Mouse (Mus musculus): ENCODE data around the gene Mlec.
A peak's percentile ranks its signal among the peaks of the same experiment; 100 is the strongest.
"Not testable (repeated sequence)": the region's sequence is repeated elsewhere in the genome, so short reads cannot be mapped to it uniquely, and the experiment has no call there.

Gene Mlec

DNA sequence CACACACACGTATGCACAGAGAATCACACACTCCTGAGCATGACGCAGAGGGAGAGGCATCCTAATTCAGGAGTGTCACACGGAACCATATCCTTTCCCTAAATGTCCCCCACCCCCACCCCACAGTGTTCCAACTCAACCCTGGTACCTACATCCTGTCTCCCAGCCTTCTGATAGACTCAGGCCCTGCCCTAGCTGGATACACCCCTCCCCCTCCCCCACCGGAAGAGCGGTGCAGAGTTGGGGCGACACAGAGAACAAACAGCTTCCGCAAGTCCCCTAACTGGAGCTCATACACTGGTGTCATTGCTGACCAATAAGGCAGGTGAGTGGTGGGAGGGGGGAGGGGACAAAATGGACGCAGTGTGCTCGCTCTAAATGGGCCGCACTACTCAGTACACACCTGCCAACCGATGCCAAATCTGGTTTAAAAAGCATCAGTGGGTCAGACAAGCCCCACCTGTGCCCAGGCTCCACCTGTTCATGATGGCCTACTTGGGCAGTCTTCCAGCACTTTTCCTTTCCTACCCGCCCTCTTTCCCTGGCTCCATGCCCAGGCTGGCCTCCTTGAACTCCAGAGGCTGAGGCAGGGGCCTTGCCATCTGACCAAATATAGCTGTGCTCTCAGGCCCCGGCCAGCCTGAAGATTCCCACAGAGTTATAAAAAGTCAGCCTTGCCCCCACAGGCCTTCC, 23.4 kb upstream of the Mlec start:
- no peak for DNase-seq (ENCODE audit: extremely low spot score, low spot score)

DNA sequence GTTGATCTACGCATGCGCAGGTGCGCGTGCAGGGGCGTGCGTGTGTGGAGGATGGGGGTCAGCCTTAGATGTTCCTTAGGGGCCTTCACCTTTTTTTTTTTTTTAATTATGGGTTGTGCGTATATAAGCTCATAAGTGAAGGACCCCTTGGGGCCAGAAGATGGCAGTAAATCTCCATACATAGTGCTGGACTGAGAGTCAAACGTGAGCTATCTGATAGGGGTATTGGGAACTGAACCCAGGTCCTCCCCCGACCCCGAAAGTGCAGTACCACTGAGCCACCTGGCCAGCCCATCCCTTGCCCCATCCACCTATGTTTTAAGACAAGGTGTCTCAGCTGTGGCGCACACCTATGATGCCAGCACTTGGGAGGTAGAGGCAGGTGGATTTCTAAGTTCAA, 21.6 kb upstream of the Mlec start:
- no peak for DNase-seq (ENCODE audit: extremely low spot score, low spot score)

DNA sequence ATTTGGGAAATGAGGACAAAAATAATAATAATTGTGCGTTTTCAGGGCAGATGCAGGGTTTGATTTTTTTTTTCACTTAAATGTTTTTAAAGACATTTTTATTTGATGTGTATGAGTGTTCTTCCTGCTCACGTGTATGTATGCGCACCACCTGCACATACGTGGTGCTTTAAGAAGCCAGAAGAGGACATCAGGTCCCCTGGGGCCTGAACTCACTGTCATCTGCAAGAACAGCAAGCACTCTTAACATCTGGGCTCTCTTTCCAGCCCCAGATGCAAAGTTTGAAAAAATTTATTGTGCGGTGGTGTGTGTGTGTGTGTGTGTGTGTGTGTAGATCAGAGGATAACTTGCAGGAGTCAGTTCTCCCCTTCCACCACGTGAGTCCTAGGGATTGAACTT, 19.9 kb upstream of the Mlec start:
- DNase-seq (ENCODE audit: extremely low spot score, low spot score): no peak

DNA sequence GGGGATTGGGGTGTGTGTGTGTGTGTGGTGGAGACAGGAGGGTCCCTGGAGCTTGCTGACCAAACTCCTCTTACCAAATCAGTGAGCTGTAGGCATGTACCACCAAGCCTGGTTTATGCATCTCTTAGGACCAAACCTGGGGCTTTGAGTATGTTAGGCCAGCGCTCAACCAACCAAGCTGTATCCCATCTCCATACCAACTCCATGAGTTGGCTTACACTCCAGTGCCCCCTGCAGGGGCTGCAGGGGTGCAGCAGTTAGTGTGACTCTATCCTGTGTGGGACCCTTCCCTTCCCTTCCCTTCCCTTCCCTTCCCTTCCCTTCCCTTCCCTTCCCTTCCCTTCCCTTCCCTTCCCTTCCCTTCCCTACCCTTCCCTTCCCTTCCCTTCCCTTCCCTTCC, 16.6 kb upstream of the Mlec start:
- DNase-seq (ENCODE audit: extremely low spot score, low spot score): no peak

DNA sequence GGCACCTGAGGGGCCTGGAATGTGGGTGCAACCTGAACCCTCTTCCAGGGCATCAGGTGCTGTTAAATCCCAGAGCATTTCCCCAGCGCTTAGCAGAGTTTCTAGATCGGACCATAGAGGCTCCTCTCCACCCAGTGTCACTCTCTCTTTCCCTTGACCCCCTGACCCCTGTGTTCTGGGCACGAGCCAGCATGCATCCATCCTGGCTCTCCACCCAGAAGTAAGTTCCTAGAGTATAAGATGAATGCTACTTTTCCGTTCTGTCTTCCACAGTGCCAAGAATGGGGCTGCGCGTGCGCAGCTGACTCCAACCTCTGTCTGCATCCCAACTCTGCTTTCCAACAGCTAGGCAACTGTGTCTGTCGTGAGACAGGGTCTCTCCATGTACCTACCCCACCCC, 12.2 kb upstream of the Mlec start:
- DNase-seq (ENCODE audit: extremely low spot score, low spot score): no peak

DNA sequence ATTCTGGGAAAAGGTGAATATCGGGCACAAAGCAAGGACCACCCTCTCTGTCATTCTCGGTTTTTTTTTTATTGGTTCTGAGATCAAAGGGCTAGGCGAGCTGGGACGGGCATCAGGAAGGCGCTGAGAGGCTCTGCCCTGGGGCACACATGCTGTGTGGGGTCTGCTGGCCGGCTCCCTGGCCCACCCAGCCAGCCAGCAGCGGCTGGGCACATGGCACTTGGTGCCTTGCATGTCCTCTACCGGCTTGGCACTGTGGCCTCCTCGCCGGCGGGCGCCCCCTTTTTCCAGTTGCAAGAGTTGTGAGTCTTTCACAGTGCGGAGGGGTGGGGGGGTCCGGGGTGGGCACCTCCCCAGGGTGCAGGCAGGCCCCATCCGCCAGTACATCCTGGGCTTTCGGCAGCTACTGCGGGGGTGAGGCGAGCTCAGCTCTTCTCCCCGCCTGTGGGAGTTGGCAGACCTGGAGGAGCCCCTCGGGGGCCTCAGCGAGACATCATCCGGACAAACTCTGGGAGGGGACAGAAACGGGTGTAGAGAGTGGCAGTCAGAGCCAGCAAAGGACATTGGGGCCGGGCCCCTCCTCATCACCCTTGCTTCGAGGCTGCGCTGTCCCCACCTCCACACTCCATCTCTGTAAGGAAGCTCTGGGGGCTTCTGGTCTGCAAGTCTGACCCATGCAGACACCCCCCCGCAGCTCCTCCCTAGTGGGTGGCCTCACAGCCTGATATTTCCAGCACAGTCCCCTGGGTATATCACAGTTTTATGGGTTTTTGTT, 10.8 kb upstream of the Mlec start:
- no peak for DNase-seq (ENCODE audit: extremely low spot score, low spot score)

DNA sequence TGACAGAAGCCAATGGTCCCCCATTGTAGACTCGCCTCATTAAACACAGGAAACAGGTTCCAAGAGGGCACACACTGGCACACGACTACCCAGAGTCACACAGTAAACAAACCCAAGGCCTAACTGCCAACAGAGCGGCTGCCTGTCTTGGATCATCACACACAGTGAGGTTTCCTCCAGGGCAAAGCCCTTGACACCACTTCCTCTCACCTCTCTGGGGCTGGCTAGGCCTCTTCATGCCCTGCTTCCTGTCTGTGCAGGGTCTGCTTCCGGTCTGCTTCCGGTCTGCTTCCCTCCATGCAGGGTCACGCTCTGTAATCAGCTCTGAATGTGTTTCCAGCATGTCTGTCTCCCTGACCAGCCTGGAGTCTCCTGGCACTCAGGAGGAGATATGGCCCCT, 9.4 kb upstream of the Mlec start:
- no peak for DNase-seq (ENCODE audit: extremely low spot score, low spot score)

DNA sequence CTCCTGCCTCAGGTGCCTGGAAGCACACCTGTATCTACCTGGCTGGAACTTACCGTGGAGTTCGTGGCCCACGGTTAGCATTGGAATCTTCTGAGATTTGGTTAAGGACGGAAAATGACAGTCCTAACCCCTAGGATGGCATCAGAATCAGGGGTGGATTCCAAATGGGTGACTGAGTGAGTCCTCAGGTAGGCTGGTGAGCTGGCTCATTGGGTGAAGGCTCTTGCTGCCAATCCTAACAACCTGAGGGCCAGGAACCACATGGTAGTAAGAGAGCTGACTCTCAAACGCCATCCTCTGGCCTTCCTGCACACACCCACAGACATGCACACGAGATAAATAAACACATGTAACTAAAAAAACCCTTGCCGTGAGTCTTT, 8.8 kb upstream of the Mlec start:
- no peak for DNase-seq (ENCODE audit: extremely low spot score, low spot score)

DNA sequence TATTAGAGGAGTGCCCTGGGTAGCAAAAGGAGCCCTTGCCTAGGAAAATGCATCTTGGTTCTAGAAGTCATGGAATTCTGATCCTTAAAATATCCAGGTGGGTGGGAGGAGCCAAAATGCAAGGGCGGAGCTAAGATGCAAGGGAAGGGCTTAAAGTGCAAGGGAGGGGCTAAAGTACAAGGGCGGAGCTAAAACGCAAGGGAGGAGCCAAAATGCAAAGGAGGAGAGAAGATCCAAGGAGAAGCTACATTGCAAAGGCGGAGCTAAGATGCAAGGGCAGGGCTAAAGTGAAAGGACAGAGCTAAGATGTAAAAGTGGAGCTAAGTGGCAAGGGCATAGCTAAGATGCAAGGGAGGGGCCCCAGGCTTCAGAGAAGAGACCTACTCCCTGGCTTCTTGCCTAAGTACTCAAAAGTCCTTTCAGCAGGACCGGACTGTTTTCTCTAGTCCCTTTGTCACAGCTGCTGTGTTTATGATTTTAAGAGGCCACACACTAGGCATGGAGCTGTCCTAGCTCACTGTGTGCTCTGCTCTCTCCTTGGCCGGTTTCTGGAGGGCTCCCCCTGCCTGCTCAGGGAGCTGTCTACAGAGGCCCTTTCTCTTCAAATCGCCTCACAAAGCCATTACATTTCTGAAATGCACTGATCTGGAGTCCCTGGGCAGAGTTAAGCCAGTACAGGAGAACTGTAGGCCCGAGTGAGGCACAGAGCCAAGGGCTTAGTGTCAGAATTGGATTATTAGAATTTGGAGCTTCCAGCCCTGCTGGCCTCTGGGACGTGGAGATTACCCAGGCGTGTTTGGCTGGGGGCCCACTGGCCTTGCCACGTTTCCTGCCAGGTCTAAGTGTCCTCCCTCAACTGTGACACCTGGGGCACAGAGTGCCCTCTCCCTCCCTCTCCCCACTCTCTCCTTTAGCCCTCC, 8.2 kb upstream of the Mlec start:
- no peak for DNase-seq (ENCODE audit: extremely low spot score, low spot score)

DNA sequence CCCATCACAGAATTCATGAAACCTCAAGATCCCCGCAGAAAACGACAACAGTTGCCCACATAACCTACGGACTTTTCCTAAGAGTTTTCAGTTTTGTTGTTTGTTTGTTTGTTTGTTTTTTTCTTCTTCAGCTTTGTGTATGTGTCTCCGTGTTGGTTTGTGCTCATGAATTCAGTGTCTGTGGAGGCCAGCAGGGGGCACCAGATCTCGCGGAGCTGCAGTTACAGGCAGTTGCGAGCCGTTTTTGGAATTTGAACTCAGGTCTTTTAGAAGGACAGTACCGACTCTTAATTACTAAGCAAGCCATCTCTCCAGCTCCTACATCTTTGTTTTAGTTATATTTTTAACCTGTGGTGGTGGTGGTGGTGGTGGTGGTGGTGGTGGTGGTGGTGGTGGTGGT, 7.4 kb upstream of the Mlec start:
- DNase-seq (ENCODE audit: extremely low spot score, low spot score): no peak

DNA sequence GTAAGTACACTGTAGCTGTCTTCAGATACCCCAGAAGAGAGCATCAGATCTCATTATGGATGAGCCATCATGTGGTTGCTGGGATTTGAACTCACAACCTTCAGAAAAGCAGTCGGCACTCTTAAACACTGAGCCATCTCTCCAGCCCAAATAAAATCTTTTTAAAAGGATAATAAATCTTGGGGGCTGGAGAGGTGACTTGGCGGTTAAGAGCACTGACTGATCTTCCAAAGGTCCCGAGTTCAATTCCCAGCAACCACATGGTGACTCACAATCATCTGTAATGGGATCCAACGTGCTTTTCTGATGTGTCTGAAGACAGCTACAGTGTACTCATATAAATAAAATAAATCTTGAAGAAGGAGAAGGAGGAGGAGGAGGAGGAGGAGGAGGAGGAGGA, 6.5 kb upstream of the Mlec start:
- DNase-seq (ENCODE audit: extremely low spot score, low spot score): not testable (repeated sequence)

DNA sequence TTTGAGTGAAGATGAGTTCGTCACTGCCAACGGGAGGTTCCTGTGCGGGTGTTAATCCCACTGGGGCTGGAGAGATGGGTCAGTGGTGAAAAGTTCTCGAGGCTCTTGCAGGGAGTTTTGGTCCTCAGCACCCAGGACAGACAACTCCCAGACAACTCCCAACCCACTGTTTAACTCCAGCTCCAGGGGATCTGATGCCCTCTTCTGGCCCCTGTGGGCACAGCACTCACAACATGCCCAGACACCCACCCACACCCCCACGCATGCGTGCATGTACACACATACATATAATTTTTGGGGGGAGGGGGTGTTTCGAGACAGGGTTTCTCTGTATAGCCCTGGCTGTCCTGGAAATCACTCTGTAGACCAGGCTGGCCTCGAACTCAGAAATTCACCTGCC, 5.6 kb upstream of the Mlec start:
- no peak for DNase-seq (ENCODE audit: extremely low spot score, low spot score)

DNA sequence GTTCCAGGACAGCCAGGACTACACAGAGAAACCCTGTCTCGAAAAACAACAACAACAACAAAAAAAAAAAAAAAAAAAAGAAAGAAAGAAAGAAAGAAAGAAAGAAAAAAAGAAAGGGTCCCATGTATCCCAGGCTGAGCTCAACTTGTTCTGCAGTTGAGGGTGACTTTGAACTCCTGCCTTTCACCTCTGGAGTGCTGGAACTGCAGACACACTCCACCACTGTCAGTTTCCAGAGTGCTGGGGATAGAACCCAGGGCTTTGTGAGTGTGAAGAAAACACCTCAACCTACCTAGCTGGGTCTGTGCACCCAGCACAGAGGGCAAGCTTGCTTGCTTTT, 3.9 kb upstream of the Mlec start:
- DNase-seq (ENCODE audit: extremely low spot score, low spot score): not testable (repeated sequence)

DNA sequence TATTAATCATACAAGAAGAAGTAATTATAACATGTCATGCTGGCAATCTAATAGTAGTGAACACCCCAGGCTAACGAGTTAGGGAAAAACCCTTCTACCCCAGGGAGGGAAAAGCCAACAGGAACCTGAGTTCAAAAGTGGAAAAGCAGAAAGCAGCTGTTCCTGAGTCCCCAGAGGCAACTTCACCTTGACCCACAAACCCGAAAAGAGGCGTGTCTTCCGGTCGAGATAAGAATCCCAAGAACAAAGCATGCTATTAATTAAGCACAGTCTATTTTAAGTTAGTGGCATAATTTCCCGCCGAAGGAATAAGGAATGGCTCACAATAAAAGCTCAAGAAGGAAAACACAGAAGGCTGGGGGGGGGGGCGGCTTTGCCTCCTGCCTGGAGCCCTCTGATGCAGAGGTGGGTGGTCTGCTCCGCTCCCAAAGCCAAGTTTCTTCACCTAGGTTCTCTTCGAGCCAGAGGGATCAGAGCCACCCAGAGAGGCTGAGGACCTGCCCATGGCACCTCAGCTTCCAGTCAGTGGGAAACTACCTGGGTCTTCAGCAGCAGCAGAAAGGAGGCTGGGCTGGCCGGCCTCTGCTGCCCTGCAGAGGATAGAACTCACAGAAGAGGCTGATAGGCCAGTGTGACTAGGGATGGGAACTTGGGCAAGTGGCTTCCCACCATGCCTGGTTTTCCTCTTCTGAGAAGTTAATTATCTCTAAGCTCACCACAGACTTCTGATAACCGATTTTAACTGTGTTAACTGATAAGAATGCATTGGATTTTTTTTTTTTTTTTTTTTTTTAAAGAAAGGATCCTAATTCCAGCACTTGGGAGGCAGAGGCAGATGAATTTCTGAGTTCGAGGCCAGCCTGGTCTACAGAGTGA, 3.3 kb upstream of the Mlec start:
- DNase-seq (ENCODE audit: extremely low spot score, low spot score): no peak

DNA sequence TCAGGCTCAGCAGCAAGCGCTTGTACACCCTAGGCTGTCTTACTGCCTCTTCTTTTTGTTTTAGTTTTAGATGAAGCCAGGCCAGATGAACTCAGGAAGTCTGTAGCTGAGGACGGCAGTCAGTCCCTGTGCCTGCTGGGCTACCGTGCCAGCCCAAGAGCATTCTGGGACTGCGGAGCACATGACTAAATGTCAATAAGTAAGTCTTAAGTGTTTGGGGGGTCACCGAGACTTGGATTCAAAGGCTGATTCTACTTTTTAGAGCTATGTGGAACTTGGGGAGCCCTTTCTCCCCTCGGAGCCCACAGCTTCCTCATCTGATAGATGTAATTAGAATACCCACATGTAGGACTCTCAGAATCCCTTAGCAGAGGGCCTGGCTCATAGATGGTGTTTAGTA, 2.7 kb upstream of the Mlec start:
- no peak for DNase-seq (ENCODE audit: extremely low spot score, low spot score)

DNA sequence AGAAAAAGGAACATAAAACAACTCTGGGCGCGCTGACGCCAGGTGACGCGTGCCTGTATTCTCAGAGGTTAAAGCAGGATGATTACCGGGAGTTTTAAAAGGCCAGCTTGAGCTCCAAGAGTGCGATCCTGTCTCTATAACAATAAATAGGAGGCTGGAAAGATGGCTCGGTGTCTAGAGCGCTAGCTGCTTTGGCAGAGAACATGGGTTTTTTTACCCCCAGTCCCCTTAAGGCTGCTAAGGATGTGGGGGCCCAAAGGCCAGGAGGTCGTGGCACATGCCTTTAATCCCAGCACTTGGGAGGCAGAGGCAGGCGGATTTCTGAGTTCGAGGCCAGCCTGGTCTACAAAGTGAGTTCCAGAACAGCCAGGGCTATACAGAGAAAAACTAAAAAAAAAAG, 1.2 kb upstream of the Mlec start:
- no peak for DNase-seq (ENCODE audit: extremely low spot score, low spot score)

DNA sequence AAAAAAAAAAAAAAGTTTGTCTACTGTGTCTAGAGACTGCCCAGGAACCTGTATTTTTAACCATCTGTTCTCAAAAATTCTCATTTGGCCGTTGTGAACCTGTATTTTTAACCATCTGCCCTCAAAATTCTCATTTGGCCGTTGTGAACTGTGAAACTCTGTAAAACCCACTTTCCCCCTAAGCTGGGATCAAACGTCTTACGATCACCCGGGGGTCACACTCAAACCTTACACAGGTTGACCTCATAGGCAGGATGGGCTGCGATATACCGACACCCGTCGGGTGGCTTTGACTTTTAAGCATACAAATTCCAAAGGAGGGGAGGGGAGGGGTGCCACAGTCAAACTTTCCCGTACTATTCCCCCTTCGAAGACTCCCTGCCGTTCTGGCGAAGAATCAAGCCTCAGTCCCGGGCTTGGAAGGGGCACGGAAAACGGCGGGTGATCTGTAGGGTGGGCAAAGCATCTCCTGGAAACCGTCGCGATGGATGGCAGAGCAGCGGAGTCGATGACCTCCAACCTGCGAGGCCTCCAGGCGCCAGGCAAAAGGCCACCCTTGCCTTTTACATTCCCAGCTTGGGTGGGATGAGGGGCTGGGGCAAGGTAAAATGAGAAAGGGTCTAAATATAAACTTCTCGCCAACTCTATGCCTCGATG, 918 bp downstream of the Mlec start:
- DNase-seq (ENCODE audit: extremely low spot score, low spot score): peak; percentile 51

DNA sequence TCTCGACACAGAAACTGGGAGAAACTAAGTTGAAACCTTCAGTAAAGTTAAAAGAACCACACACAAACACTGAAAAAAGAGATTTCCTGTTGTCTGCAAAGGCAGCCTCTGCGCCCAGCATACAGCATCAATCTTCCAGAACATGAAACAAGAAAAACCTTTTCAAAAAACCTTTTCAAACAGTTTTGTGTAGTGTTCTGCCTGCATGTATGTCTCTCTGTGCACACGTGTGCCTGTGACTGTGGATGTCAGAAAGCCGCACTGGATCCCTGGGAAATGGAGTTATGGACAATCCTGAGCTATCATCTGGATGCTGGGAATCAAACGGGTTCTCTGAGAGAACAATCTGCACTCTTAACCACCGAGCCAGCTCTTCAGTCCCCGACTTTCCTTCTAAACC, 1.6 kb downstream of the Mlec start:
- DNase-seq (ENCODE audit: extremely low spot score, low spot score): no peak

DNA sequence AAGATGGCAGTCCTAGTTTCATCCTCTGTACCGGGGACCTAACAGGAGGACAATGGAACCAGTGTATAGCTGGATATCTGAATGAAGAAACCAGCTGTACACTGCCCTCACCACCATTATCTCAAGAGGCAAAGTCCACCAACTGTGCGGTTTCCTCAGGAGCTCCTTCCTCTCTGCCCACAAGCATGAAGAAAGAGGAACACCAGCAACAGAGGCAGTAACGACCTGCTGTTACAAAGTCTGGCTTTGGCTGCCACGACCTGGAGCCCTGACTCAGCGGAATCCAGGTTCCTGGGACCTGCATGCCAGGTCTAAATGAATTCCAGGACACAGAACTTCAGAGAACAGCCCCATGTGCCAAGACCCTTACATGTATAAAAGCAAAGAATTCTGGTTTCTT, 2.1 kb downstream of the Mlec start:
- DNase-seq (ENCODE audit: extremely low spot score, low spot score): no peak

DNA sequence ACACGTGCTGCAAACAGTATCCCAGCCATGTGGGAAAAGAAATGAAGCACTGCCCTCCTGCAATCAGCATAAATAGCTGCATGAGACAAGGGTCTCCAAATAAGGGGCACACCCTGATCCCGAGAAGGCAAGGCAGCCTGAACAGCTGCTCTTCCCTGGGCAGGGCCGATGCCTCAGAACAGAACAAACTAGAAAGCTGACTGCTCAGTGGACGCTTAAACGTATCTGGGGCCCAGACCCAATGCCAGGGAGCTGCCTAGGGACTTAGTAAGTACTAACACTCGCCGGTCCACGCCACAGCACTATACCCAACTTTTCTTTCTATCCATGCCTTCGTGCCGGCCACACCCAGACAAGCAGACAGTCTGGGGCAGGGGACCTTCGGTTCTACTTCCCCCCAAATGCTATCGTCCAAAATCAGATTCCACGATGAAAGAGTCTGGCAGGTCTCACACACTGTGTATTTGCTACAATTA, 2.8 kb downstream of the Mlec start:
- DNase-seq (ENCODE audit: extremely low spot score, low spot score): no peak
